Mouse (Mus musculus): ENCODE results near the gene Traf3. TPM values are rescaled to one million over a fixed set of nuclear protein-coding genes. Genes with fewer than 3 reads are reported as not detected.

Traf3 gene
- polyA plus RNA-seq, 3 experiments from 2014 or later, result 12.6 to 15.8 (median 13.7) TPM

DNA sequence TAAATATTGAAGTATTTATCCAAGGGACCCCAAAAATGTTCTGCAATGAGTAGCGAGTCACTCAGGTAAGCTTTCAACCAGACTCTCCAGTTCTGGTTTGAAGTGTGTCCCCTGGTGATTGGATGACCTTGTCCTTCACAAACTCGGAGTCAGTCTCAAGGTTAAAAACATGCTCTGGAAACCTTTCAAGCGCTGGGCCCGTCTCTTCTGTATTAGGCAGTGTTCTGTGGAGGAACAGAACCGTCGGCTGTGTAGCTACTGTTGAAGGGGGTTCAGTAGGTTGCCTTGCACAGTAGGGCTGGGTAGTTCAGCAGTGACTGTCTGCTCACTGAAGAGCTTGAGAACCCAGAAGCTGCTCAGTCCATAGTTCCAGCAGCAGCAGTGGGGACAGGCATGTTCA lies 11.5 kb upstream of the Traf3 start:
- ATAC-seq, result no peak

DNA sequence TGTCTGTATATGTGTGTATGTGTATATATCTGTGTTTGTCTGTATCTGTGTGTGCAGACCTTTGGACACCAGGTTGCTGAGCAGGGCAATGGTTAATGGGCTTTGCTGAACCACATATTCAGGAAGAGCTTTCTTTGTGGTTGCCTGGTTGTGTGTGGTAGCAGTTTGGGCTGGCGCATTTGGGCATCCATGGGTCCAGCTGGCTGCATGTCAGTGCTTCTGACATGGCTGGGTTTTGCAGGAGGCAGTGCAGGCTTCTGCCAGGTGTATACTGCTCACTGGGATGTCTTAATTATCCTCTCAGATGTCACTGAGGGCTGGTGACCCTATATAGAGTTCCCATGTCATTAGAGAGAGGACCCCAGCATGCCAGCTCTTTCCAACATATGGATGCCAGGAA lies 10.4 kb upstream of the Traf3 start:
- ATAC-seq, result no peak

DNA sequence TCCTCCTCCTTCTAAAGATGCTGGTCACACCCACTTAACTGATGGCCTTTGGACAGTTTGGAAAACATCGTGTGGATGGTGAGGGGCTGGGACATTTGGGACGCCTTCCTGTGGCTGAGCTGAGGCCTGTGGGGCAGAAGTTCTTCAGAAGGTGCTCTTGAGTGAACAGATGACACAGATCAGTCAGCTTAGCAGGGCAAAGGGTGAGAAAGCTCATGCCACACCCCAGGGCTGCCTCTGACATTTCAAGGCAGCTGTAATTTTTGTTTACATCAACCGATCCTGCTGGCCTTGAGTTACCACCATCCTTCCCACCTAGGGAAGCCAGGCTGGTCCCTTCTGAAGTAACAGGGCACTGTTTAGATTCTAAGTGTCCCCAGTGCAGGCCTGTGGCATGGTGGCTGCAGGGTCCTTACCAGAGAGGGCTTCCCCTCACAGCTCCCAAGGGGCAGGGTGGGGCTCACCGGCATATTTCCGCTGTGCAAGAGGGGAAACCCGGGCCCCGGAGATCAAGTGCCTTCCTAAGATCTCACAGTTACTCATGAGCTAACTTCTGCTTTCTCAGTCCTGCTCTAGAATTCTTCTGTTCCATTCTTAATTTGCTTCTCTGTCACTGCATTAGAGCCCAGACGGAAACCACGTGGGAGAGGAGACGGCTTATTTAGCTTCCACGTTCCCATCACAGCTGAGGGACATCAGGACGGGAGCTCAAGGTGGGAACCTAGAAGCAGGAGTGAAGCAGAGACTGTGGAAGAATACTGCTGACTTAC lies 6.3 kb upstream of the Traf3 start:
- ATAC-seq, result peak; percentile 86

DNA sequence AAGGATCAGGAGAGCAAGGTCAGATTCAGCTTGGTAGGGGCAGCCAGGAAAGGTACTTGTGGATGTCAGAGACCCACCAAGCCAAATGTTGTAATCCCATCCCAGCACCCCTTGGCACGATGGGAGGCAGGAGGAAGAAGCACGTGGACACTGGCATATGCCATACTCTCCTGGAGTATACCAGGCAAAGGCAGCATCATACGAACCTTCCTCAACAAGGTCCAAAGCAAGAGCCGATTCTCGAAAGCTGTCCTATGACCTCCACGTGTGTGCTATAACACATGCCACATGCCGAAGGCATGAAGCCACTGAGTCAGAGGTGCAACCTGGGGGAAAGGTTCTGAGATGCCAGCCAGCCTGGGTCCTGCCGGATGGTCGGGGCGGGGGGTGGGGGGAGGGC lies 5.3 kb upstream of the Traf3 start:
- ATAC-seq, result no peak

DNA sequence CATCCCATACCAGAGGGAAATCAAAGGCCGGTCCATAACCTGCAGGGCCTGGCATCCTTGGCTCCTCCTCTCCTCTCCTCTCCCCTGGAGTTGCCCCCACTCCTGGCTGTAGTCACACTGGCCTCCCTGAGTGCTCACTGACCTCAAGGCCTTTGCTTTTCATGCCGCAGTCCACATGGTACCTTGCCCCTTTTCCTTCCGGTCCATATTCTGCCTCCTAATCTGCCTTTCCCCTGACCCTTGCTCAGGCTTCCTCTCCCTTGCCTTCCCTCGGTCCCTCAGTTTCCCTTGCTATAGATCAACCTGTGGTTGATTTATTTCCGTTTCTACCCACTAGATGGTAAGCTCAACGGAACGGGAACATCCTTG lies 4.2 kb upstream of the Traf3 start:
- ATAC-seq, result no peak

DNA sequence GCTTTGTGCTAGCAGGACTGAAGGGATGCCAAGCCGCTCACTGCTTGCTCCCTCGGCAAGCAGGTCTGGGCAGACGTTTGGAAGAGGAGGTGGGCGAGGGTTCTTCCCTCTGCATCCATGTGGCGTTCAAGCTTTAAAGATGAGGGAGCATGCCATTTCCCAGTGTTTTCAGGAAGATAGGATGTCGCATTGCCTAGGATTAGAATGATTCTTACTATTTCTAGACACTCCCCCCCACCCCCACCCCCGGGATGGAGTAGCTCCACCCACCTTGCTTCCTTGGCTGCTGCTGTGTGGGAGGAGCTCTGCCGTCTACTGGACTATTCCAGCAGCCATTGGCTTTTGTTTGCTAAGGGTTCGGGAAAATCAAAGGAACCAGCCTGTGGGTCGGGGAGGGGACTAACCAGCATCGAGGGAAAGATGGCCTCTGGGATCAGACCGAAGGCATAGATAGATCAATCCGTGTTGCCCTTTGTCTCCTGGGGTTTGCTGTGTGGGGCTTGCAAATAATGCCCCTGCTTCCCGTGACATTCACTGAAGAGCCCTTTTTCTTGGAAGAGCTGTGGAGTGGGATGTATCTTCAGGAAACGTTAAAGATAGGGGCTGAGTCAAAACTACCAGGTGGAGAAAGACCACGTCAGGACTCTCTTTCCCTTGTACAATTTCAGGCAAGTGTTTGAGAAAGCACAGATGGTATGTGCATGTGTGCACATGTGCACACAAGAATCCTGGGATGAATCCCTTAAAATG lies 3.7 kb upstream of the Traf3 start:
- ATAC-seq, result no peak

DNA sequence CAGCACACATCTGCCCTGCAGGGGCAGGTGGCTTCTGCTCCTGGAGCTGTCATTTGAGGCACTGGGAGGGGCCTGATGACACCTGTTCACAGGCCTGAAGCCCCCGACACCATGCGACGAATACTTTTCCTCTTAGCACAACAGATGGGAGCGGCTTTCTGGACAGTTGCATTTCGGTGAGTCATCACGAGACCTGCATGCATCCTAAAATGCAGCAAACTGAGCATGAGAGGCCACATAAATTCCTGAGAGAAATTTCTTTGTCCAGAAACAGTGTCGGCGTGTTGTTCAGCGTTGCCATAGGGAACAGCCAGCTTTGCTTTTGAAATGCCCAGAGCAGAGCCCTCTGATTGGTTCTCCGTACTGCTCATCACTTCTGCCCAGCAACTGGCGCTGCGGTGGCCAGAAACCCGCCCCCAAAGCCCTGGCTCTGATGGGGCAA lies 1.8 kb upstream of the Traf3 start:
- ATAC-seq, result peak; percentile 53

DNA sequence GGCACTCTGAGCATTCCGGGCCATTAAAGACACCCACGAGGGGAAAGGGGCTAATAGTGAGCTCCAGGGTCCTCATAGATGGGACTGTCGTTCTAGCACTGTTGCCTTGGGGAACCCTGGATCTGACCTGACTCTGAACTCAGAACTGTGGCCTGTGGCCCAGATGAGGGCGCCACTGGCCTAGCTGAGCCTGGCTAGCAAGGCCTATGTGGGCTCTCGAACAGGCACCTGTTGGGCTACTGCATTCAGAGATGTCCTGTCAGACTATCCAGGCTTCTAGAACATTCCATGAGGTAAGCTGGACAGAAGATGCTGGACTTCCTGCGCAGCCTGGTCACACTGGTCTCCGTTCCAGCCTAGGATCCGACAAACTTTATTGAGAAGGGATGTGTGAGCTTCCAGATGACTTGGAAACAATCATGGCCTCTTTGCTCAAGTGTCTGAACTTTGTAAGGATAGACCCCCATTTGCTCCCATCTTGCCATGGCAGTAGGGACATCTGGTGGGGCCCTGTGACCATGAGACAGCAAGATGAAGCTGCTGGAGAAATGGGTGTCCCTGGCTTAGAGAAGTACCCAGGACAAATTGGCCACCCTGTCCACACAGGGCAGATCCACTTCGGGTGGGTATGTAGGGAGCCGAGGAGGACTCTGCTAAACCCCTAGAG lies 891 bp upstream of the Traf3 start:
- no peak for ATAC-seq

DNA sequence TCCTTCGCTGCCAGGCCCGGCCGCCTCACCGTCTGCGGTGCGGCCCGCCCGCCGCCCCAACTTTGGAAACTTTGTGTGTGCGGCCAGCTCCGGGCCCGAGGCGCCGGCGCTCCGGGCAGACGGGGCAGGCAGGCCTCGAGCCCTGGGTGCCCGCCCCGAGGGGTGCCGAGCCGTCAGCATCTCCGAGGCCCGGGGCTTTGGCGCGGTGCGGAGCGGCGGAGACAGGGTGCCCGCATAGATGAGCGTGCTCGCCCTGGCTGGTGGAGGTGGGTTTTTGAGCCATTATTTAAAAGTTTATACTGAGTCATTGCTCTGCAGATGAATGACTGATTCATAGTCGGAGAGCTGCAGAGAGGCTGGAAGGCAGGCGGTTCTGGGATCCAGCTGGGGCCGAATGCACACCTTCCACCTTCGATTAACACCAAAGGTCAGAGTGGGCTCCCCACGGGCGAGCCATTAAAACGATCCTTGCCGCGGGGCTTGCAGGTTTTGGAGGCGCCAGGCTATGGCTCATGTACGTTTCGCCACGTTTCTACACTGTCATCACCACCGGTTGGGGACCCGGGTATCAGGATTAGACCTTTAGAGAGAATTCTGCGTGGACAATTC lies 615 bp downstream of the Traf3 start:
- no peak for ATAC-seq

DNA sequence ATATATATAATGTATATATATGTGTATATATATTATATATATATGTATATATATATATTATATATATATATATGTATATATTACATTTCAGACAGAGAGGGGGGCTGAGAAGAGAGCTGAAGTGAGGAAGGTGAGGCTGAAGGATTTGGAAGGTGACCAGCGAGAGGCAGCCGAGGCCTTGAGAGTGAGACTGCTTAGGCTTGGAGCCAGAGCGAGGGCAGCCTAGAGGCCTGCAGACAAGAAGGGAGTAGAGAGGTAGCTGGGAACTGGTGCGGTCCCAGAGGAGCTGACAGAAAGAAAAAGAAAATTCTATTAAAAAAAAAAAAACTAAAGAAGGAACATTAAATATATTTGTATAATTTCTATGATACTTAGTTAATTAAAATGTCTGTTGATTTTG lies 2.7 kb downstream of the Traf3 start:
- no peak for ATAC-seq

DNA sequence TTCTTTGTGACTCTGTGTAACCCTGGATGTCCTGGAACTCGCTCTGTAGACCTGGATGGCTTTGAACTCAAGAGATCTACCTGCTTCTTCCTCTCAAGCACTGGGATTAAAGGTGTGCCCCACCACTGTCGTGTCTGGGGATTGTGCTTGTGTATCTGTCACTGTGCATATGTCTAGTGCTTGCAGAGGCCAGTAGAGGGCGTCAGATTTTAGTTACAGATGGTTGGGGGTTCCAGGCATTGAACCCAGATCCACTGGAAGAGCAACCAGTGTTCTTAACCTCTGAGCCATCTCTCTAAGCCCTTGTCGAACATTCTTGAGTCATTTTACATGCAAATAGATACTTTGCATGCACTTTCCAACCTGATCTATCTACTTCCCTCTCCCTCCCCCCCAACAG lies 12.6 kb downstream of the Traf3 start:
- no peak for ATAC-seq

DNA sequence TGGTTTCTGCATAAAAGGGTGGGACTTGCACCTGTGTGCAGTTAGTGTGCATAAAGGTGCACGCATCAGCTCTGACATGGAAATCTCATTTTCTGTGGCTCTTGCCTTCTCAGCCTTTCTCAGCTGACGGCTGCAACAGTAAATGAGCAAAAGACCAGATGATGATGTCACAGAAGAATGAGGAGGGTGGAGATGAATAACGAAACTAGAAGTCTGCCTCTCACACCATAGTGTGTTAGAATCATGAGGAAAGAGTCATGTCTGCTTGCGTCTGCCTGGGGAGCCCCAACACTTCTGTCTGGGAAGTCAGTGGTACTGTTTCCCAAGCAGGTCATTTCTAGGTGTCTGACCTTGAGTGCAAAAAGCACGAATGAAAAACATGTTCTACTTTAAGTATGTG lies 15.7 kb downstream of the Traf3 start:
- ATAC-seq, result peak; percentile 76

DNA sequence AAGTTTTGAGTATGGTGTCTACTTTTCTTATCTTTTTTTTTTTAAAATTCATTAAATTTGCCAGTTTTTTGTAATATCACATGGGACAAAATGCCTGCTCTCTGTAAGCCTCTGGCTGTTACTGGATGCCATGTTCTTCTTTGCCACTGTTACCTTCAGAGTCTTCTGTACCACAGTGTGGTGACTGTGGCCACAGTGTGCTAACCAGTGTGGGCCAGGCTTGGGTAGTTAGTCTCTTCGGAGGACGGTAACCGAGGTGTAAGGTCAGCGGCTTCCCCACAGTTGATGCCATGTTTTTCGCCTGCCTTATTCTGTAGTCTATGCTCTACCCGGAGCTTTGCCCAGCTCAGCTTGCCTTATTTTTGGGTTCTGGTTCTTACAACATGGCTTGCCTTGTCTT lies 16.2 kb downstream of the Traf3 start:
- no peak for ATAC-seq

DNA sequence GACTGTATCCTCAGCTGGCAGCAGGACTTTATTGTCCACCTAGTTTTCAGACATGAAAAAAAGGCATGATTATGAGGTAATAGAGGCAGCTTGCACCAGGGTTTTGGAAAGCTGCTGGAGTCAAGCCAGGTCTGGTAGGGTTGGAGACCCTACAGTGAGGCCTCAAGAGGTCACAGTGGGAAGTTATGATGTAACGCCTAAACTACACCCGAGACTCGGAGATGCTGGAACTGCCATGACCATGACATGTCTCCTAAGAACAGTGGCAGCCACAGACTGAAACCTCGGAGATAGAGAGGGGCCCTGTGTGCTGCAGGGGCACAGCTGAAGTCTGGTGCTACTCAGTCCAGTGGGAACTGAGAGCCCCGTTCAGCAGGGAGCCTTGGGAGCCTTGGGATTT lies 18.3 kb downstream of the Traf3 start, which contains the start of gene 4930595D18Rik:
TSS of gene 4930595D18Rik (minus strand) at position 16 of the 400 bp plus-strand sequence.
- ATAC-seq, result no peak

DNA sequence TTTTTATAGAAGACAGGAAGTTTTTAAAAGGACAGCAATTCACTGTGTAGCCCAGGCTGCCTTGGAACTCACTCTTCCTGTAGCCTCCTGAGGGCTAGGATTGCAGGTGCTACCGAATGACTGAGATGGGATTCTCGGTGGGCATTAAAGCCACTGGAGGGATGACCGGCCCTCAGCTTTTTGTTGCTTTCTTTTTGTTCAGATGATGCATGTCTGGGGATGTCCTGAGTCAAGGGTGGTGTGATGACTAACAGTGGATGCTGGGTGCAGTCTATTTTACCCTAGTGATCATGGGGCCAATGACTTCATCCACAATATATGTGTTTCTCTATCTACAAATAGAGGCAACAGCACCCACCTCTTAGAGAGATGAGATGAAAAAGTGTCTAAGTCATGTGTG lies 20.8 kb downstream of the Traf3 start:
- ATAC-seq, result no peak

DNA sequence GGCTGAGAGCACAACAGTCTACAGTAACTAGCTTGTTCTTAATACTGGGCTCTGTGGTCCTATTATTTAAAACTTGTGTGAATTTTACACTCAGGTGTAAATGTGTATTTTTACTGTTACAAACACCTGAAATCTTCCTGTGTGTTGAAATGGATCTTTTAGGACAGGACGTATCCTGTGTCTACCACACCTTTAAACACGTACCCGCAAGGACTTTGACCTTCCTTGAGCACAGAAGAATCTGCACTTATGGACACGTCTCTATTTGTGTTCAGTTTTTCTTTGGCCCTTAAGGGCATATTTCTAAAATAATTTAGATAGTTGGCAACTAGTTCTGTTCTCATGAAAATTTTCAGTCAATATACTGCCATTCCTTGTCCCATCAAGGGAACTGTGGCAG lies 22.1 kb downstream of the Traf3 start:
- ATAC-seq, result no peak

DNA sequence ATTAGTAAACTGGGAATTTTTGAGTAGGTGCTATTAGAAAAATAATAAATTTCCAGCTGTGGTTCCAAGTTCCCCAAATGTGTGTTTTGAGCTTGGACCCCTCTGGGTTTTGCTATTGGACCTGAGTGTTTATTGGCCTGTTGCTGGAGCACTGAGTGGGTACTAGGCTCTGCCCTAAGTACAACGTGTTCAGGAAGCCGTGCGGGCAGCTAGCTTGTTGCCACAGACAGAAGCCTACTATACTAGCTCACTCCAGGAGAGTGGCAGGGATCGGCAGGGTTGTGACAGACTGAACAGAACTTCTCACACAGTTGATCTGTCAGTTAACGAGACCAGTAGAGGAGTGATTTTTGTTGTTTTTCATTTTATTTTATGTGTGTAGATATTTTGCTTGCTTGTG lies 24.2 kb downstream of the Traf3 start:
- ATAC-seq, result no peak

DNA sequence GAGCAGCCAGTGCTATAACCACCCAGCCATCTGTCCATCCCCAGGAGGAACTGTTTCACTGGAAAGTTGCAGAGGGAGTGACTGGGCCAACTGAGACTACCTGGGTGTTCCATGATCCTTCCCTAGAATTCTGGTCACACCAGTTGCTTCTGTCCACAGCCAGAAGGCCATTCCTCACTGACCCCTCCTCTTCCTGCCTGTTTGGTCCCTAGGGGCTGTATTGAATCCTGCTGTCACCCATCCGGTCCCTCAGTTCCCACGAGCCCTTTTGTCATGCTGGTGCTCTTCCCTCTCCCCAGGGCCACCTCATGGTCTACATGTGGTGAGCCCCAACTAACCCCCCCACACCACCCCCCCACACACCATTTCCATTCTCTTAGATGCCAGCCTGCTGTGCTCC lies 24.7 kb downstream of the Traf3 start:
- no peak for ATAC-seq

DNA sequence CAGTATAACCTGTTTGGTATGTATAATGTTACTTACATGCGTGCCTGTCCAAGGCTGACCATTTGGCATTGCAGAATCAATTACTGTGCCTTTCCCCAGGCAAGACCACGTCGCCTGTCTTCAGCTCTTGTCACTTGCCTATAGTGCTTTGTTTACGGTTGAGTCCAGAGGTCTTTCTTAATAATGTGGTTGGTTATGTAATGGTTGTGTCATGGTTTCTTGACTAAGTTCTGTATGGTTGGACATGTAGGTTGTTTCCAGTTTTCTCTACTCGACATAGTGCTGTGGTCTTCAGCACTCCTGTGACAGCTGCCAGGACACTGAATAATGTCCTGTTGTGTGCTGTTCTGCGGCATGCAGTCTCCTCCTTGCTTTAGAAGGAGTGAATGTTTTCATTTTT lies 26.6 kb downstream of the Traf3 start:
- no peak for ATAC-seq

DNA sequence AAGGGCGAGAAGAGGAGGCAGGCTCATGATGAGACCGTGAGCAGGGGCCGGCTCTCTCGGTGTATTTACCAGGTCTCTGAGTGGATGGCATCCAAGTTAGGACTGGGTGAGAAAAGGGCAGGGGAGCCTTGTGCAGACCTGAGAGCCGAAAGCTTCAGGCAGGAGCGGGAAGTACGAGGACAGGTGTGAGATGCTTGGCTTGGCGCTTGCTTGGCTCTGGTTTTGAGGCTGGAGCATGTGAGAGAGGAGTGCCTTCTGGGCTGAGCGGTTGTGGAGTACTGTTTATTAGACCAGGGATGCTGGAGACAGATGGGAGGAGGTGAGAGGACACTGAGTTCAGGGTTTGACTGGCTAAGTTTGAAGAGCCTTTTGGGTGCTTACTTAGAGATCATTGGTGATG lies 27.2 kb downstream of the Traf3 start:
- ATAC-seq, result no peak

DNA sequence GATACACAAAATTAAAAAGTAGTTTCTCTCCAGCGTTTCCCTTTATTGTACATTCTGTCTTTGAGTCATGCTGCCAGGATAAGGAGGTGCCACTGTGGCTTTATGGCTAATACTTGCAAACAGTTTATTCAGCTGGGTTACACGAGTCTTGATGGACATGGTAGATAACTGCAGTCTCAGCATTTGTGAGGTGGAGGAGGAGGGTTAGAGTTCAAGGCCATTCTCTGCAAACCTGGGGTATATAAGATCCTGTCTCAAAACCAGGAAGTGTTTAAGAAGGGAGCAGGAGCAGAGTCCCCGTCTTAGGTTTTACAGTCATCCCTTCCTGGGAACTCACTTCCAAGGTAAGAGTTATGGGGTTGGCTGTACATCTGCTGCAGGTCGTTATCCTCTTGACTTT lies 30.4 kb downstream of the Traf3 start:
- ATAC-seq, result no peak

DNA sequence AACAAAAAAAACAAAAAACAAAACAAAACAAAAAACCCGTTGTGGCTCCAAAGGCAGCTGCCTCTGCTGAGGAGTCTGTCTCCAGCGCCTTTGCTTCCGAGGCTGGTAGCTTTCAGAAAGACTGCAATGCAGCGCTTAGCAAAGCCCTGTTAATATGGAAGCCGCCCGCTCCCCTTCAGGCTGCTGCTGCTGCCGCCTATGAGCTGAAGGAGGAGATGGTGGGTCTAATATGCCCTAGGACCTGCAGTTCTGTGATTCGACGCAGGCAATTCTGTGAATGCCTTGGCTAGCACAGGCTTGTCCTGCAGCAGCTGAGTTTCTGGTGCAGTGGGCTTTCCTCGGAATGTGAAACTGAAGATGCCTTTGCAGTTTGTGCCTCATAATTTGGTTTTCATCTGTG lies 36.9 kb downstream of the Traf3 start:
- ATAC-seq, result no peak

DNA sequence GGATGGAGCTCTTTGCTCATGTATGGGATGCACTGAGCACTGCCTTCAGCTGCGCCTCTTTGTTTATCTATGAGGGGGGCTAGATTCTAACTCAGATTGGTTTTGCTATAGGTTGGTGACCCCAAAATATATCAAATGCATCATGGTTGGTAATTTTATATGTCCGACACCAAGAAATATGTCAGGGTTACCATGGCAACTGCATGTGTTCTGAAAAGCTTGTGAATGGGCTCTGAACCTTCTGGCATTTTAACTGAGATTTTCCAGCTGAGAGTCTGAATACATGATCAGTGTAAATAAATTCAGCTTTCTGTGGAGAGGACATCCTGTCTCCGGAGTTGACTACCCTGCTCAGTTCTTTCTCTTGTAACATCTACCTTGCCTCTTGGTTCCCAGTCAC lies 37.8 kb downstream of the Traf3 start:
- ATAC-seq, result no peak
